Mouse (Mus musculus): ENCODE measurements around the gene Tbkbp1.

- TF ChIP-seq POLR2A (IDR thresholded peaks at IDR 0.05; ENCODE audit: borderline replicate concordance, low read depth, low read length) (no peak), CTCF (IDR thresholded peaks at IDR 0.05; ENCODE audit: low read depth, low read length) (no peak)
These were observed 52.5 kb downstream of the Tbkbp1 start for GRCm38 (mm10) chr11:97098791-97099190.
